Mouse (Mus musculus) liver, embryonic 14.5 days (tissue): ENCODE data around the gene Jmjd4.

Experiments used
- CTCF ChIP-seq: IDR thresholded peaks from 2 replicates; pipeline ENCODE4 v1.5.1; 2016; ENCODE audit warnings: antibody characterized with exemption, low read depth, control low read depth
- EP300 ChIP-seq: IDR thresholded peaks from 2 replicates; pipeline ENCODE4 v1.6.1; 2016; ENCODE audit warnings: antibody characterized with exemption, low read depth

DNA sequence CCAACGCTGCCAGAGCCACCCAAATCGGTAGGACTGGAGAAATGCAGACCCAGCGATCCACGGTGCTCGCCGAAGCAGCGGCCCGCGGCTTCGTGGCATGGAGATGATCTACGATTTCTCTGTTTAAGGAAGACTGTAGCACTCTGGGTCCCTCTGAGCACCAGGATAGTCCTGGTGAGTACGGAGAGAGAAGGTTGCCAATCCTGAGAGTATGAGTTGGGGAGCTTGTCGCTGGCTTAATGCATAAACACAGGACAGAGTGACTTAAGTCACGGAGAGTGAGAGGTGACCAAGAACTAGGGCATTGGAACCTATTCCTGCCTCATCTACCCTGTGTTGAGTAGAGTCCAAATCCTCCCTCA, 56.8 kb downstream of the Jmjd4 start:
- no peak for TF ChIP-seq CTCF
- TF ChIP-seq EP300, result no peak
